Mouse (Mus musculus): ENCODE data around the gene Rad1. TPM values are rescaled to one million over a fixed set of nuclear protein-coding genes. Genes with fewer than 3 reads are reported as not detected.
"Not testable (repeated sequence)": the region's sequence is repeated elsewhere in the genome, so short reads cannot be mapped to it uniquely, and the experiment has no call there.

The Rad1 gene
- polyA plus RNA-seq, 1 experiment from 2014 or later = 16.9 TPM

DNA sequence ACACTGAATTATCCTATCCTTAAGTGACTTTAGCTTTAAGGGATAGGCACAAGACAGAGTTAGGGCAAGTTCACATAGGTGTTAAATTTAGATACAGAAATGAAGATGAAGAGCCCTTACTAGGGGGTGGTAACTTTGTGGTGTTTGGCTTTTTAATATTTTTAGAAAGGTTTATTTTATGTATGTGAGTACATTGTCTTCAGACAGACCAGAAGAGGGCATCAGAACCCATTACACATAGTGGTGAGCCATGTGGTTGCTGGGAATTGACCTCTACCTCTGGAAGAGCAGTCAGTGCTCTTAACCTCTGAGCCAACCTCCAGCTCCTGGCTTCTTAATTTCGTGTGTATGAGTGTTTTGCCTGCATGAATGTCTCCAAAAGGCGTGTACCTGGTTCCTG lies 1.4 kb downstream of the Rad1 start:
- H3K9ac ChIP-seq (ENCODE audit: low read length) = no peak overlapping the region
- WGBS = 72% methylated on average over 2 of the region's 2 CpGs
- no peak for ATAC-seq (ENCODE audit: insufficient number of reproducible peaks, insufficient read depth, low FRiP score, low read depth)
- peaks cover 0 to 15% of the 10 kb centered on the region in 2 experiments; a peak in 2 of 4 replicates for H3K4me1 ChIP-seq (ENCODE audit: control insufficient read depth in 2 of 2, insufficient read depth in 2 of 2, low read length in 2 of 2)
- H3K27ac ChIP-seq (replicated peaks in 1 of 2; ENCODE audit: control insufficient read depth in 1 of 2, insufficient read depth in 1 of 2, low read depth in 2 of 2, low read length in 2 of 2) = no peak overlapping the region
- peak overlapping the region; percentile 83; the same call in 1 of the 2 replicates for H3K4me2 ChIP-seq (ENCODE audit: low read length)
- H3K27me3 ChIP-seq (ENCODE audit: control insufficient read depth, insufficient read depth, low read length) = no peaks in the 10 kb centered on the region
- H3K4me3 ChIP-seq (ENCODE audit: control insufficient read depth in 1 of 2, insufficient read depth in 1 of 2, low read depth in 1 of 2, low read length in 2 of 2) = no peak overlapping the region
- no peaks in the 10 kb centered on the region for H3K9me3 ChIP-seq (ENCODE audit: control insufficient read depth, low read length)
- H3K36me3 ChIP-seq (ENCODE audit: control insufficient read depth, insufficient read depth, low read length) = peaks cover 42% of the 10 kb centered on the region

DNA sequence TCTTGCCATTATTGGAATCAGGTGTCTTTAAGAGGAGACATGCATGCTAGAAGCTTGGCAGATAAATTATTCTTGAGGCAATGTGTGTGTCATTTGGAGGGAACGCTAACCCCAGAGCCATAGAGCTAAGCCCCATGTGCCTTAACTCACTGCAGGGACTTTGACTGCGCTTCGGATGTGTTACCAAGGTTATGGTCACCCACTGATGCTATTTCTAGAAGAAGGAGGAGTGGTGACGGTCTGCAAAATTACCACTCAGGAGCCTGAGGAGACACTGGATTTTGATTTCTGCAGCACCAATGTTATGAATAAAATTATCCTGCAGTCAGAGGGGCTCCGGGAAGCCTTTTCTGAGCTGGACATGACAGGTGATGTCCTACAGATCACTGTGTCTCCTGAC lies 4.3 kb downstream of the Rad1 start:
- H3K27ac ChIP-seq (replicated peaks in 1 of 2; ENCODE audit: control insufficient read depth in 1 of 2, insufficient read depth in 1 of 2, low read depth in 2 of 2, low read length in 2 of 2) = no peak overlapping the region
- H3K4me2 ChIP-seq (ENCODE audit: low read length) = no peak overlapping the region
- H3K9ac ChIP-seq (ENCODE audit: low read length) = no peak overlapping the region
- no peak for ATAC-seq (ENCODE audit: insufficient number of reproducible peaks, insufficient read depth, low FRiP score, low read depth)
- no peaks in the 10 kb centered on the region for H3K27me3 ChIP-seq (ENCODE audit: control insufficient read depth, insufficient read depth, low read length)
- peaks cover 0 to 6% of the 10 kb centered on the region in 2 experiments; a peak in 1 of 4 replicates for H3K4me1 ChIP-seq (ENCODE audit: control insufficient read depth in 2 of 2, insufficient read depth in 2 of 2, low read length in 2 of 2)
- H3K36me3 ChIP-seq (ENCODE audit: control insufficient read depth, insufficient read depth, low read length) = peaks cover 44% of the 10 kb centered on the region
- no peaks in the 10 kb centered on the region for H3K9me3 ChIP-seq (ENCODE audit: control insufficient read depth, low read length)
- no peak overlapping the region for H3K4me3 ChIP-seq (ENCODE audit: control insufficient read depth in 1 of 2, insufficient read depth in 1 of 2, low read depth in 1 of 2, low read length in 2 of 2)
- WGBS = 86% methylated on average over 5 of the region's 5 CpGs

GRCm38 (mm10) chr15:10495944-10496343 lies 10.1 kb downstream of the Rad1 start:
- H3K27me3 ChIP-seq (ENCODE audit: control insufficient read depth, insufficient read depth, low read length) = no peaks in the 10 kb centered on the region
- no peak overlapping the region for H3K4me2 ChIP-seq (ENCODE audit: low read length)
- H3K9ac ChIP-seq (ENCODE audit: low read length) = no peak overlapping the region
- 87% methylated on average over 11 of the region's 11 CpGs for WGBS
- ATAC-seq (ENCODE audit: insufficient number of reproducible peaks, insufficient read depth, low FRiP score, low read depth) = no peak
- H3K27ac ChIP-seq (replicated peaks in 1 of 2; ENCODE audit: control insufficient read depth in 1 of 2, insufficient read depth in 1 of 2, low read depth in 2 of 2, low read length in 2 of 2) = no peak overlapping the region
- H3K36me3 ChIP-seq (ENCODE audit: control insufficient read depth, insufficient read depth, low read length) = peaks cover 33% of the 10 kb centered on the region
- no peaks in the 10 kb centered on the region for H3K4me1 ChIP-seq (ENCODE audit: control insufficient read depth in 2 of 2, insufficient read depth in 2 of 2, low read length in 2 of 2)
- H3K9me3 ChIP-seq (ENCODE audit: control insufficient read depth, low read length) = no peaks in the 10 kb centered on the region
- H3K4me3 ChIP-seq (ENCODE audit: control insufficient read depth in 1 of 2, insufficient read depth in 1 of 2, low read depth in 1 of 2, low read length in 2 of 2) = no peak overlapping the region

GRCm38 (mm10) chr15:10496696-10497095 lies 10.9 kb downstream of the Rad1 start:
- H3K4me3 ChIP-seq (ENCODE audit: control insufficient read depth in 1 of 2, insufficient read depth in 1 of 2, low read depth in 1 of 2, low read length in 2 of 2); H3K4me2 ChIP-seq (ENCODE audit: low read length); ATAC-seq (ENCODE audit: insufficient number of reproducible peaks, insufficient read depth, low FRiP score, low read depth); H3K9me3 ChIP-seq (ENCODE audit: control insufficient read depth, low read length); H3K4me1 ChIP-seq (ENCODE audit: control insufficient read depth in 2 of 2, insufficient read depth in 2 of 2, low read length in 2 of 2); H3K9ac ChIP-seq (ENCODE audit: low read length); H3K27me3 ChIP-seq (ENCODE audit: control insufficient read depth, insufficient read depth, low read length); H3K27ac ChIP-seq (replicated peaks in 1 of 2; ENCODE audit: control insufficient read depth in 1 of 2, insufficient read depth in 1 of 2, low read depth in 2 of 2, low read length in 2 of 2): not testable (repeated sequence)
- peaks cover 29% of the 10 kb centered on the region for H3K36me3 ChIP-seq (ENCODE audit: control insufficient read depth, insufficient read depth, low read length)
- 93% methylated on average over 1 of the region's 1 CpGs for WGBS

DNA sequence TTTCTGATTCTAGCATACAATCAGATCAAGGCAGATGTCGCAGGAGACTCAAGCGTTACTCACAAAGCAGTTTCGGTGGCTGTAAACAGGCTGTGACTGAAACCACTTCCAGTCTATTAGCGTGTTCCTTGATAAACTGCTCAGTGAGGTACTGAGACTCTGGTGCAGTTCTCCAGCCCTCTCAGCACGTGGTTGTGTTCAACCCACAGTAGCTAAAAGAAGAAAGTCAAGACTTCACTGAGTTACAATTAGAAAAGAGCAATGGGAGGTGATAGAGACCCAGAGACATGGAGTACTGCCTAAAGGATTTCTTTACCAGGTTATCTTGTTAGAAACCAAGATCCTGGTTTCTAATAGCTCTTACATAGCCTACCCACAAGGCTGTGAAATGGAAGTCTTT lies 13.8 kb downstream of the Rad1 start:
- WGBS = 55% methylated on average over 5 of the region's 5 CpGs
- Histone ChIP-seq H3K4me2 (ENCODE audit: low read length) (no peak overlapping the region), H3K9ac (ENCODE audit: low read length) (no peak overlapping the region), H3K4me1 (ENCODE audit: control insufficient read depth in 2 of 2, insufficient read depth in 2 of 2, low read length in 2 of 2) (no peaks in the 10 kb centered on the region), H3K27ac (replicated peaks in 1 of 2; ENCODE audit: control insufficient read depth in 1 of 2, insufficient read depth in 1 of 2, low read depth in 2 of 2, low read length in 2 of 2) (no peak overlapping the region), H3K4me3 (ENCODE audit: control insufficient read depth in 1 of 2, insufficient read depth in 1 of 2, low read depth in 1 of 2, low read length in 2 of 2) (no peak overlapping the region), H3K9me3 (ENCODE audit: control insufficient read depth, low read length) (no peaks in the 10 kb centered on the region), H3K36me3 (ENCODE audit: control insufficient read depth, insufficient read depth, low read length) (0 out of 2 replicates have a peak, but pooled peaks cover 11% of the 10 kb centered on the region), H3K27me3 (ENCODE audit: control insufficient read depth, insufficient read depth, low read length) (no peaks in the 10 kb centered on the region)
- no peak for ATAC-seq (ENCODE audit: insufficient number of reproducible peaks, insufficient read depth, low FRiP score, low read depth)

DNA sequence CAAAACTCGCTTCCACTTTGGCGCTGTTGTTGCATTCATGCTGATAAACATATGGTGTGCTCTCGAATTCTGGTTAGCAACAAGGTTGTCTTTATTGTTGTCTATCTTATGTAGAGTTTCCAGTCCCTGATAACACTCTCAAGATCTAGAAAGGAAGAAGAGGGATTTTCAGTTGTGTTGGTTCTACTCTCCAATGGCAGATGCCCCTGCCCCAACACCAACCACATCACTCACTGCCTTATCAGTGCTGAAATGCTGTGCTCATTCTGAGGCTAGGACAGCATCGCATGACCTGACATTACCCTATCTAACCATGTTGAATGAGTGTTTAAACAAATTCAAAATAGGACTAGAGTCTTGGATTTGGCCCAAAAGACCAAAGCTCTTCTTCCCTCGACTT lies 14.2 kb downstream of the Rad1 start:
- Histone ChIP-seq H3K9ac (ENCODE audit: low read length) (no peak overlapping the region), H3K4me3 (ENCODE audit: control insufficient read depth in 1 of 2, insufficient read depth in 1 of 2, low read depth in 1 of 2, low read length in 2 of 2) (no peak overlapping the region), H3K4me2 (ENCODE audit: low read length) (no peak overlapping the region), H3K27me3 (ENCODE audit: control insufficient read depth, insufficient read depth, low read length) (no peaks in the 10 kb centered on the region), H3K36me3 (ENCODE audit: control insufficient read depth, insufficient read depth, low read length) (0 out of 2 replicates have a peak, but pooled peaks cover 10% of the 10 kb centered on the region), H3K27ac (replicated peaks in 1 of 2; ENCODE audit: control insufficient read depth in 1 of 2, insufficient read depth in 1 of 2, low read depth in 2 of 2, low read length in 2 of 2) (no peak overlapping the region), H3K9me3 (ENCODE audit: control insufficient read depth, low read length) (no peaks in the 10 kb centered on the region), H3K4me1 (ENCODE audit: control insufficient read depth in 2 of 2, insufficient read depth in 2 of 2, low read length in 2 of 2) (no peaks in the 10 kb centered on the region)
- ATAC-seq (ENCODE audit: insufficient number of reproducible peaks, insufficient read depth, low FRiP score, low read depth) = no peak
- WGBS = 52% methylated on average over 5 of the region's 5 CpGs

GRCm38 (mm10) chr15:10500838-10501719 lies 15.3 kb downstream of the Rad1 start:
- WGBS = 49% methylated on average over 11 of the region's 11 CpGs

More at GRCm38 (mm10) chr15:10500838-10501719, 15.3 kb downstream of the Rad1 start:
- Histone ChIP-seq H3K4me2 (ENCODE audit: low read length) (no peak overlapping the region), H3K9me3 (ENCODE audit: control insufficient read depth, low read length) (no peaks in the 10 kb centered on the region), H3K4me3 (ENCODE audit: control insufficient read depth in 1 of 2, insufficient read depth in 1 of 2, low read depth in 1 of 2, low read length in 2 of 2) (no peak overlapping the region), H3K27me3 (ENCODE audit: control insufficient read depth, insufficient read depth, low read length) (no peaks in the 10 kb centered on the region), H3K9ac (ENCODE audit: low read length) (no peak overlapping the region), H3K36me3 (ENCODE audit: control insufficient read depth, insufficient read depth, low read length) (0 out of 2 replicates have a peak, but pooled peaks cover 4% of the 10 kb centered on the region), H3K4me1 (ENCODE audit: control insufficient read depth in 2 of 2, insufficient read depth in 2 of 2, low read length in 2 of 2) (no peaks in the 10 kb centered on the region), H3K27ac (replicated peaks in 1 of 2; ENCODE audit: control insufficient read depth in 1 of 2, insufficient read depth in 1 of 2, low read depth in 2 of 2, low read length in 2 of 2) (no peak overlapping the region)
- ATAC-seq (ENCODE audit: insufficient number of reproducible peaks, insufficient read depth, low FRiP score, low read depth) = no peak
